Mouse (Mus musculus): ENCODE measurements around the gene Gps2. TPM values are rescaled to one million over a fixed set of nuclear protein-coding genes. Genes with fewer than 3 reads are reported as not detected.
"Not testable (repeated sequence)": the region's sequence is repeated elsewhere in the genome, so short reads cannot be mapped to it uniquely, and the experiment has no call there.

Gps2 gene
- polyA plus RNA-seq, 1 experiment from 2014 or later, result 106 TPM

DNA sequence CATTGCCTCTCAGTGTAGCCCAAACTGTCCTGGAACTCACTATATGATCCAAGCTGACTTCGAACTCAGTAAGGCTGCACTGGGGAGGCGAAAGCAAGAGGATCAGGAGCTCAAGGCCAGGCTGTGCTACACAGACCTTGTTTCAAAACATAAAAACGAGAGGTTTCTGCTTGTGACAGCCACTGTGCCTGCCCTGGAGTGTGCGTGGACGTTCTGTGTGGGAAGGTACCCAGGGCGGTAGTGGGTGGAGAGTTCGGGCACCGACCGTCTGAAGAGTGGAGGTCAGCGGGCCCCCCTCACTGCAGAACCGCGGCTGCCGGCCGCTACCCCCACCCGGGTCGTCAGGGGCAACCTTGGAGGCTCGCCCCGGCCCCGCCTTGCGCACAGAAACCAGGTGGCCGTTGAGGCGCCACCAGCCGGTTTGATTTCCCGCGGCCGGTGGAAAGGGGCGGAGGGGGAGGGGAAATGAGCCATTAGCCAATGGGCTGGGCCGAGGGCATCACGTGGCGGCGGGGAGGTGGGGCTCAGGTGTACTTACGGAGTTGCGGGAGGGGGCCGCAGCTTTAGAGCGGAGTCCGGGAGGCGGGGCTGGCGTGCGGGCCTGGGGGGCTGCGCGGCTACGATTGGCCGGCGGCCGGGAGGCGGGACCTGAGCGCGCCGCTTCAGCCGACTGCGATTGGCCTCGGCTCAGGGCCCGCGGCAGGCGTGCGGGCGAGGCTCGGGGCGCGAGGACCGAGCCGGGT lies 21.6 kb downstream of the Gps2 start, which contains the start of gene Ybx2:
TSS of gene Ybx2 (plus strand) at position 660 of the 743 bp plus-strand sequence.
- DNase-seq (ENCODE audit: low spot score), result peak; percentile 91

DNA sequence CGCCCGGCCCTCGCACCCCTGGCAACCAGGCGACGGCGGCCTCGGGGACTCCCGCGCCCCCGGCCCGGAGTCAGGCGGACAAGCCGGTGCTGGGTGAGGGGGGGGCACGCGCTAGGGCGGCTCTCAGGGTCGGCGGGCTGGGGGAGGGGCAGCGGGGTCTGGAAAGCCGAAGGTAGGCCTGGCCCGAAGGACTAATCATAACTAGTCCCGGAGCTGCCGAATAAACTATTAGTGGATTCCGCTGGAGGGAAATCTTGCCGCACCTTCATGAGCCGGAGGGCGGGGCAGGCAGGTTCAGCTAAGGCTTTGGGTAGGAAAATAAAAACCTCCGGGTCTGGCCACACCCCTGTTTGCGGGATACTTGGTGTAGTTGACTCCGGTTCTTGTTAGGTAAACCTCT lies 22.5 kb downstream of the Gps2 start:
- no peak for DNase-seq (ENCODE audit: low spot score)

GRCm38 (mm10) chr11:69936714-69937347 lies 23.1 kb downstream of the Gps2 start:
- DNase-seq (ENCODE audit: low spot score), result no peak

DNA sequence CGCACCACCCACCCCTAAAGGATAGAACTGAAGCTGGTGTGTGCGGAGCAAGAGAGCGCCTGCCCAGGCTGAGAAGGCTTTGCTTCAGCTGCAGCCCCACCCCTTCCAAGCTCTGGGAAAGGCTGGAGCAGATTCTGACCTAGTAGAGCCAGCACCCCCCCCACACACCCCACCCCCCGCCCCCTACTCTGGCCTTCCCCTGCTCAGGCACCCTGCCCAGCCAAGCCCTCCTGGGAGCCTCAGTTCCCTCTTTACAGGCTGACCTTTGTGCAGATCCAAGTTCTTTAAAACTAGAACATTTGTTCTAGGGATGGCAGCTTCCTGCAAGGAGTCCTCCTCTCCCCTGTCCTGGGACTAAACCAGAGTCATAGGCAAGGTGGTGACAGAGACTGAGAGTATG lies 23.7 kb downstream of the Gps2 start:
- DNase-seq (ENCODE audit: low spot score), result no peak

DNA sequence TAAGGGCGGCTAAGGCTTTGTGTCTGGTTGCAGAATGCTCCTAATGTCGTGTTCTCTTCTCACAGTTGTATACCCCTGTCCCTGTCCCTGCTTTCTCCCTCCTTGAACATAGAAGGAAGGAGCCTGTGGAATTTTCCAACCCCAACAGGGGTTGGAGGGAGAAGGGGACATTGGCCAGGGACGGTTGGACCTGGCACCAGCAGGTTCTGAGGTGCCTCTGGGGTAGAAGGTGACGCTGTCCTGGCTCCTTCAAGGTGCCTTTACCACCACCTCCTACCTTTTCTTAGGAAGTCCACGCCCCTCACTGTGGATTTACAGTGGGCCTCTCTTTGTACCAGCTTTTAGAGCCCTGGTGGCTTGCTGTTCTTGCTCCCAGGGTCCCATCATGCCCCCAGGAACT lies 24.1 kb downstream of the Gps2 start:
- DNase-seq (ENCODE audit: low spot score), result no peak

DNA sequence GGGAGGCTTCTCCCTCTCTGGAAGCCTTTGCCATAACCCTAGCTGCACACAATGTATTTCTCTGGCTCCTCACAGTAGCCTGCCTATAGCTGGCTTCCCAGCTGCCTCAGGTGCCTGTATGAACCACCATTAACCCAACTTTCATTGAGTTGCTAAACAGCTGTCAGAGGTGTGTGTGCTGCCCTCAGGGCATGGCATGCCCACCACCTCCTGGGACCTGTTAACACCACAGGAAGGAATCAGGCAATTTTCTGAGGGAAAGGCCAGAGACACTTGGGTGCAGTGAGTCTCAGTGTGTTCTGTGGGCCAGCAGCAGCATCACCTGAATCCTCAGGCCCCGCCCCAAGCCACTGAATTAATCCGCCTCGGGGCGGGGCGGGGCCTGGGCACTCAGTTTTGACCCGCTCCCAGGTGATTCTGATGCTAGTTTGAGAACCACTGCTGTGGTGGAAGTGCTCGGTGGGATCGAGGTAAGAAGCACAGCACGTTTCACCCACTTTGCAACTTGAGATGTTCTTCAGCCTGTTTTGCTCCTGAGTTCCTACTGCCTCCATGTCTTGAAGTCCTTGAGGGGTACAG lies 24.8 kb downstream of the Gps2 start:
- no peak for DNase-seq (ENCODE audit: low spot score)

DNA sequence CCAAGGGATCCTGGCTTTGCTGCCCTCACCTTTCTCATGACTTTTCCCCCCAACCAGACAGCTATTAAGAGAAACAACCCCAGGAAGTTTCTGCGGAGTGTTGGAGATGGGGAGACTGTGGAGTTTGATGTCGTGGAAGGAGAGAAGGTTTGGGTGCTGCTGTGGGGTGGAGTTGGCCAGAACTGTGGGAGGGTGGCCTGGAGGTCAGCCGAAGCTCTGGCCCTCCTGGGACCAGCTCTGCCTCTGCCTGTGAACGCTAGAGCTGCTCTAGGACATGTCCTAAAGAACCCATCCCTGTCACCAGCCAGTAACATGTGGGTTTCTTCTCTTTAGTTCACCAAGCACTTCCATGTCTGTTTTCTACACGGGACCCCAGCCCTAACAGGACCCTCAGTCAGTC lies 25.5 kb downstream of the Gps2 start:
- no peak for DNase-seq (ENCODE audit: low spot score)

GRCm38 (mm10) chr11:69939731-69940130 lies 26.0 kb downstream of the Gps2 start:
- DNase-seq (ENCODE audit: low spot score), result no peak

GRCm38 (mm10) chr11:69940962-69941361 lies 27.3 kb downstream of the Gps2 start:
- DNase-seq (ENCODE audit: low spot score), result no peak

GRCm38 (mm10) chr11:69945216-69945615 lies 31.5 kb downstream of the Gps2 start:
- DNase-seq (ENCODE audit: low spot score), result no peak

- no peak for DNase-seq (ENCODE audit: low spot score)
Observed at GRCm38 (mm10) chr11:69945997-69946891, 32.6 kb downstream of the Gps2 start.

DNA sequence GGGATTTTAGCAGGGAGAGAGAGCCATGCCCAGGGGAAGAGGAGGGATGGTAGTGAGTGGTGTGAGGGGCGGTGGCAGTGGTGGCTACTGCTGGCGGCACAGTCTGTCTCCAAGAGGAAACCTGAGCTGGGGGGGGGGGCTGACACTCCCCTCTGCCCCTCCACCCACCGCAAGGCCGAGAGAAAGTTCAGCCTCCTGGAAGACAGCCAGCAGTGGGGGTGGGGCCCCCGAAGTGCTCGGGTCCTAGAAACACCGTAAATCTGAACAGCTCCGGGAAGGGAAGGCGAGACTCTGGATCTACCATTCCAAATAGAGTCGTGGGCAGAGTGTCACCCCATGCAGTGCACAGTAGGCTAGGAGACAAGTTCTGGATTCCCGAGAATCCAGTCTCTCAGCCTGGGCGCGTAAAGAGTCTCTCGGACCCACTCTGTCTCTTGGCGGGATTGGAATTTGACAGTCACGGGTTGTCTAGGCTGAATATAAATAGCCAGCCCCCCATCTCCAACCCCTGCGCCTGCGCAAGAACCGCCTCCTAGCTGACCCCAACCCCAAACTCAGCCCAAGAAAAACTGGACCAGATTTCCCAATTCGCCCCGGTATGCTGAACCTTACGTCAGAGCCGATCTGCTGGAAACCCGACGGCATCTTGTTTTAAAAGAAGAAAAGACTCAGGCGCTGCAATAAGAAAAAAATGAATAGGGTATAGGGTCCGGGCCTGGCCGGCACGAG lies 33.8 kb downstream of the Gps2 start:
- DNase-seq (ENCODE audit: low spot score), result no peak

DNA sequence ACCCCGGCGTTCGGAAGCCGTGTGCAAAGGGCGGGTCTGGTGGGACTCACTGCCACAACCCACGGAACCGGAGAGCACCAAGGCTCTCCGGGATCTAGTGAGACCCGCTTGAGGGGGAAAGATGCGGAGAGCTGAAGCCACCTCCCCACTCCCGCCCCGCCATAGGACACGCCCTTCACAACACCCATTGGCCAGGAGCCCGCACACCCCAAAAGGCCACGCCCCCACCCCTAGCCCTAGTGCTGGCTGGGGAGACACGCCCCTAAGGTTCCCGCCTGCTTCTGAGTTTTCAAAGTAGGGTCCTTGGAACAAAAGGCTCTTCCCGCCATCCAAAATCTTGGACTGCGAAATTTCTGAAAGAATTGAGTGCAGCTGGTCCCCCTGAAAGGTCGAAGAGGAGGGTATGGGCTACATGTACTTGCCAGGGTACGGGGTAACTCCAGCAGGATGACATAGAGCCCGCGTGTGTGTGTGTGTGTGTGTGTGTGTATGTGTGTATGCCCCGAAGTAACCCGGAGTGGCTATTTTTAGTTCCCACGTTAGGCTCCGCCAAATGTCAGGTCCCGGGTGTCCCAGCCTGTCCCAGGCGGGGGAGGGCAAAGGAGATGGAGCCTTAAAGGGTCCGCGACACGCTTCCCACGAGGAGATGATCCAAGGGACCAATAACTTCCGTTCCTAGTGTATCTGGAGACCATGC lies 34.5 kb downstream of the Gps2 start, which contains the start of gene Slc2a4:
TSS of gene Slc2a4 (minus strand) at position 123 of the 697 bp plus-strand sequence.
- peak; percentile 95 for DNase-seq (ENCODE audit: low spot score)

- peak; percentile 85 for DNase-seq (ENCODE audit: low spot score)
Observed at GRCm38 (mm10) chr11:69948763-69949150, 35.1 kb downstream of the Gps2 start.

GRCm38 (mm10) chr11:69950807-69951459 lies 37.2 kb downstream of the Gps2 start:
- no peak for DNase-seq (ENCODE audit: low spot score)

GRCm38 (mm10) chr11:69952274-69952673 lies 38.6 kb downstream of the Gps2 start:
- no peak for DNase-seq (ENCODE audit: low spot score)

DNA sequence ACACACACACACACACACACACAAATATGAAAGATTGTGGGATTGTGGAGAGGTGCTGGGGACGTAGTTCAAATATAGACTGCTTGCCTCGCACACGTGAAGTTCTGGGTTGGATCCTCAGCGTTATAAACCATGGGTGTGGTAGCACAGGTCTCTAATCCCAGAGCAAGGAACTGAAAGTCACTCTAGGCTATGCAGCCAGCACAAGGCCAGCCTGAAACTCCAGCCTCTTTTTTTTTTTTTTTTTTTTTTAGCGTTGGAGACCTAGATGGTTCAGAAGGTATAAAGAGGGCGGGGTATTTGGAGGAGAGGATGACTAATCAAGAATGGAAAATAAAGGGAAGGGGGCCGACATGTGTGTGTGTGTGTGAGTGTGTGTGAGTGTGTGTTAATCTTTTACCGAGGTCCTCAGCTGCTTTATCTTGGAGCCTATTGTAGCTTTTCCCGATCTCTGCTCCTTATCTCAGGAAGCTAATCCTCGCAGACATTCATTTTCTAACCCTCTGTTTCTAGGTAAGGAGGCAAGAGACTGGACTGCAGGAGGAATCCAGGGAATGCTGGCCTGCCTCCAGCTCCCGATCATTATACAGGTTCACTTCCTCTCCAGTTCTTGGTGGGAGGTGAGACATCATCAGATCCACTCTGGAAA lies 39.7 kb downstream of the Gps2 start:
- DNase-seq (ENCODE audit: low spot score), result no peak

GRCm38 (mm10) chr11:69955618-69956017 lies 41.9 kb downstream of the Gps2 start:
- not testable (repeated sequence) for DNase-seq (ENCODE audit: low spot score)

- no peak for DNase-seq (ENCODE audit: low spot score)
Observed at GRCm38 (mm10) chr11:69956218-69956617, 42.5 kb downstream of the Gps2 start.

All from thymus, postnatal 0 days (tissue).